Mouse (Mus musculus): ENCODE measurements around the gene Syngr2.
"Not testable (repeated sequence)": the region's sequence is repeated elsewhere in the genome, so short reads cannot be mapped to it uniquely, and the experiment has no call there.

The Syngr2 gene

DNA sequence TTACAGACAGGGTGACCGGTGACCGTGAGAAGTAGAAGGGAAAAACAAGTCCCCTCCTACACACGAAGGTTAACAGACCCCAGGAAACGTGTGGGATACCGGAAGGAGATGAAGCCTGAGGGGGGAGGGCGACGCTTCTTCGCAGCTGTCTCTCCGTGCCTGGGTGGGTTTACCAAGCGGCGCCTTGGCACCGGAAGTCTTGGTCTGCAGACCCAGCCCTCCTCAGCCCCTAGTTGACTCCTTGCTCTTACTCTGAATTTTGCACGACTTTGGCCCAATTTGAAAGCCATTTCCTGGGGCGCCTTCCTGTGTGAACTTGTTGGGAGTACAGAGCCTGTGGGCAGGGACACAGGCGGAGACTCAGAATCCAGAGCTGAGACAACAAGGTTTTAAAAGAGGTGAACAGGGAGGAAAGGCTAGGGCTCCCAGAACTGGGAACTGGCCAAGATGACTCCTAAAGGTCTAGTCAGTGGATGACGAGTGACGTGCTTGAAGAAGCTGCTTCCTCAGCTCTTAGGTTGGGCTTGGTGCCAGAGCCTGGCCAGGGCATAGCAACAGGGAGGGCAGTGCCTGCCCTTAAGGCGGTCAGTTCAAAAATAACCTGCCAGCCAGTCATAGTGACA is 28.2 kb upstream of the Syngr2 start:
- DNase-seq: peak; percentile 92 to 94

DNA sequence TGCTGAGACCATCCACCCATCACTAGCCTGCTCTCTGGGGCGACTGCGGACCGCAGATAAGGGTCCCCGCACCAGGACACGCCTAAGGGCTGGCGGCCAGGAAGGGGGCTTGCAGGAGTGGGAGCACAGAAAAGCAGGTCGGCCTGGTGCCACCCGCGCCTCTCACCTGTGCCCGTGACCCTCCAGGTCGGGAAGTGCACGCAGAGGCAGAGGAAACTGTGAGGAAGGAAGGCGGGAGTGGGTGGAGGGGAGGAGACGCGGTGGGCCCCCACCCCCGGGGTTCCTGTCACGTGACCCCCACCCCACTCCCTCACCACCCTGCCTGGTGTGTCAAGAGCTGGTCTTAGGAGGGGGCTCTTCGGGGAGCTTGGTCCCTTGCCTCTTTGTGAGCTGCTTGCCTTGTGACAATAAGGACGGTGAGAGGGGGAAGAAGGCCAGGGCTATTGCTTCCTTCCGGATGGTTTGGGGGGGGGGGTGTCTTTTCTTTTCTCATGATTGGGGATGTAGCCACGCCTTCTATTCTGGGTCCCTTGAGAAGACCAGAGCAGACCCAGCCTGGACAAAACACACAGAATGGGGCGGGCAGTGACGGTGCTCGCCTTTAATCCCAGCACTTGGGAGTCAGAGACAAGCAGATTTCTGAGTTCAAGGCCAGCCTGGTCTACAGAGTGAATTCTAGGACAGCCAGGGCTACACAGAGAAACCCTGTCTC is 27.3 kb upstream of the Syngr2 start, which contains the start of the genes Tmc8 and Tmc6:
TSS of gene Tmc8 (plus strand) at position 84 of the 712 bp plus-strand sequence.
TSS of gene Tmc6 (minus strand) at position 206 of the 712 bp plus-strand sequence.
- DNase-seq: peak; percentile 61 to 67

DNA sequence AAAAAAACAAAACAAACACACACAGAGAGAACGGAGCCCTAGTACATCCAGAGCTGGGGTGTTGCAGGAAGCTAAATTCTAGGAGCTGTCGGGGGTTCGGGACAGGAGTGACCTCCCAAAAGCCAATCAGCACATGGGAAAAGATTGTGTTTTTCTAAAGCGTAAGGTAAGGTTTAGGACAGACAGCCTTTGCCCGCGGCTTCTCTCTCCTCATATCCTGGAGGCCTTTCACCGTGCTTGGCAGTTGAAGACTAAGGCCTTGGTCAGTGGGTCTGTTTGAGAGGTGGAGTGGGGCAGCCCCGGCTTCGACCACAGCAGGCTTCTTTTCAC is 26.8 kb upstream of the Syngr2 start:
- no peak for DNase-seq

DNA sequence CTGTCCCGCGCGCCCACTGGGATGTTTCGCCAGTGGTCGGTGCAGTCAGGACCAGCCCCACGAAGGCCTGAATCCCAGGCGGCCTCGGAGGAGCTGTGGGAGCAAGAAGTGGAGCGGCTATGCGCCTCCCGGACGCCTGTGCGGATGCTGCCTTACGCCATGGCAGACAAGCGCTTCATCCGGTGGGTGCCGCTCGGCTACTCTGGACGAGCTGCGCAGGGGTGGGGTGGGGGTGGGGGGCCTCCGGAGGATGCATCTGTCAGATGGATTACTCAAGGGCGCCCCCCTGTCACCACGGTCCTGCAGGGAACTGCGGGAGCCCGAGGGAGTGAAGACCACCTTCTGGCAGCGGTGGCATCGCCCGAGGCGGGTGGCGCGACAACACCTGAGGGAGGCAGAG is 26.4 kb upstream of the Syngr2 start:
- peak; percentile 56 to 71 for DNase-seq

DNA sequence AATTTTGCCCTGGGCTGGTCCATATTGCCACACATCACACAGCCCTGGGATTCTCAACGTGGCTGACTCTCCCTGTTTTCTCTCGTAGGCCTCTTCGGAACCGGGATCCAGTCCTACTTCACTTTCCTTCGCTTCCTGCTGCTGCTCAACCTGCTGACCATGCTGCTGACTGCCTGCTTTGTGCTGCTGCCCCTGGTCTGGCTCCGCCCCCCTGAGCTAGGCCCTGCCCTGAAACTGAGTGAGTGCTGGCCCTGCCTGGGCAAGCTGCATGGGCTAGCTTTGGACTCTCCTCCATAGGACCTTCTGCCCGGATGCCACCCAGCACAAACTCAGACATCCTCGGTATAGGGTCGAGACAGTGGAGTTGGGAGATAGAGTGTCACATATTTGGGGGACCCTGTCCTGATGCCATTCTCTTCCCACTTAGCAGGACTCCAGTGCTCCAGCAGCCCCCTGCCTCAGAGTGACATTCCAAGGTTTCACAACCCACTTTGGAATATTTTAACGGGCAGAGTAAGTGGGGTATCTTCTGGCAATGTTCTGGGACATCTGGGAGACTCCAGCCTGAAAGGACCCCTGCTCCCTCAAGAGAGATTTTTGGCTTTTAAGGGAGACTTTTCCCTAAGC is 25.7 kb upstream of the Syngr2 start:
- peak; percentile 58 to 71 for DNase-seq

DNA sequence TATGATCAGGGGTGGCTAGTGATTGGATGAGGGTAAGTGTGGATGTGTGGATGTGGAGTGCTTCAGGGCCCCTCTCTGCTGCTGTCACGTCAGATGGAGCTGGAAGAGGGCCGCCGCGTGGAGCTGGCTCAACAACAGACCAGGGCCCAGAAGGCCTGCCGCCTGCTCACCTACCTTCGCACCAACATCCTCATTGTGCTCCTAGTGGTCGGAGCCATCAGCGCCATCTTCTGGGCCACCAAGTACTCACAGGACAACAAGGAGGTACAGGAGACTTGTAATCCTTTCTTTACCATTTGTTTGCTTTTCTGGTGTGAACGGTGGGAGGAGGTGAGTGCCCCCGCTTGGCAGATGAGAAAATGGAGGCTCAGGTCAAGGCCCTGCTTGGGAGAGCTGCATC is 23.2 kb upstream of the Syngr2 start:
- DNase-seq: peak; percentile 76 to 87

DNA sequence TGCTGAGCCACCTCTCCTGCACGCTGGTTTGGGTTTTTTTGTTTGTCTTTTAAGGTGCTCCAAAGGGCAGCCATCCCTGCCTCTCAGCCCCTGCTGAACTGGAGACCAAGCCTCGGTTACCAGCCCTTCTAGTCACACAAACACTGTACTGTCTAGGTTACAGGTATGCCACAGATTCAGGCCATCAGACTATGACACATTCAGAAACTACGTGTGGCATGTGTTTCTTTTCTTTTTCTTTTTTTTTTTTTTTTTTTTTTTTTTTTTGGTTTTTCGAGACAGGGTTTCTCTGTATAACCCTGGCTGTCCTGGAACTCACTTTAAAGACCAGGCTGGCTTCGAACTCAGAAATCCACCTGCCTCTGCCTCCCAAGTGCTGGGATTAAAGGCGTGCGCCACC is 21.0 kb upstream of the Syngr2 start:
- DNase-seq: not testable (repeated sequence)

DNA sequence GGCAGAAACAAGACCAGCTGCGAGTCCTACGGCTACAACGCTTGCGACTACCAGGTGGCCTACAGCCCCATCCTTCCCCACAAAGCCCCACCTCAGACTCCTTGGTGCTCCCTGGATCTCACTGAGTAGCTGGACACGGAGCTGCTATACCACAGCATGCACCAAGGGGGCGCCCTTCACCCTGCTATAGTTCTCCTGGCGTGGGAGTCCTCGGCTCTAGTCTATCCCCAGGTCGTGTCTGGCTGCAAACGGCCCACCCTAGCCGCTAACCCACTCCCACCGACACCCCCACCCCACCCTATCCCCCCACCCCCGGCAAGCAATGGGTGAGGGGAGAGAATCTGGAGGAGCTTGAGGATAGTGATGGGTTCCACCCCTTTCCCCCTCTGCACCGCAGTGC is 19.2 kb upstream of the Syngr2 start:
- DNase-seq: peak; percentile 67 to 85

DNA sequence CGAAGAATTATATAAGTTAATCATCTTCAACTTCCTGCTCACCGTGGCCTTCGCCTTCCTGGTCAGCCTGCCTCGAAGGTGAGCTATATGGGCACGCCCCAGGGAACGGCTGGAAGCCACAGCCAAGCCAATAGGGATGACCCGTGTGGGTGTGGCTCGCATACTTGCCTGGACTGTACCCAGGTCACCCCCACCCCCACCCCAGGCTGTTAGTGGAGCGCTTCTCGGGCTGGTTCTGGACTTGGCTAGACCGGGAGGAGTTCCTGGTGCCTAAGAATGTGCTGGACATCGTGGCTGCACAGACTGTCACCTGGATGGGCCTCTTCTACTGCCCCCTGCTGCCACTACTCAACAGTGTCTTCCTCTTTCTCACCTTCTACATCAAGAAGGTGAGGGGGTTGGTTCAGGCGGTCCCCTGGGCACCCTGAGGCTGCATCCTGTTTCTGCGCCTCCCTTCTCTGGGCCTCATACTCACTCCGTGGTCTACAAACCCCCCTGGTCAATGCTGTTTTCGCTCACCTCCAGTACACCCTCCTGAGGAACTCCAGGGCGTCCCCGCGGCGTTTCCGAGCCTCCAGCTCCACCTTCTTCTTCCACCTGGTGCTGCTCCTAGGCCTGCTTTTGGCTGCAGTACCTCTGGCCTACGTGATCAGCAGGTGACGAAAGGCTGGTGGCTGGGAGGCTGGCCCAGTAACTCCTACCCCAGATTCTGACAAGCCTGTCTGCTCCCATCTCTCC is 18.6 kb upstream of the Syngr2 start:
- DNase-seq: peak; percentile 59 to 63

DNA sequence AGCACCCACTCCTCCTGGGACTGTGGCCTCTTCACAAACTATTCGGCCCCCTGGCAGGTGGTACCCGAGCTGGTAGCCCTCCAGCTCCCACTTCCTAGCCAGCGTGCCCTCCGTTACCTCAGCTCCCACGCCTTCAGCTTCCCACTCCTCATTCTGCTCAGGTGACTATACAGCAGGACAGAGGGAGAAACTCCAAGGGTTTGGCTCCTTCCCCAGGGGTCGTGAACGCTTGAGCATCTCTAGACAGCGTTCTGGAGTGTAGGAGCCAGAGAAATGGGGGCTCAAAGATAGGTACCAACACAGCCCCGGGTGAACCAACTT is 18.1 kb upstream of the Syngr2 start:
- no peak for DNase-seq

DNA sequence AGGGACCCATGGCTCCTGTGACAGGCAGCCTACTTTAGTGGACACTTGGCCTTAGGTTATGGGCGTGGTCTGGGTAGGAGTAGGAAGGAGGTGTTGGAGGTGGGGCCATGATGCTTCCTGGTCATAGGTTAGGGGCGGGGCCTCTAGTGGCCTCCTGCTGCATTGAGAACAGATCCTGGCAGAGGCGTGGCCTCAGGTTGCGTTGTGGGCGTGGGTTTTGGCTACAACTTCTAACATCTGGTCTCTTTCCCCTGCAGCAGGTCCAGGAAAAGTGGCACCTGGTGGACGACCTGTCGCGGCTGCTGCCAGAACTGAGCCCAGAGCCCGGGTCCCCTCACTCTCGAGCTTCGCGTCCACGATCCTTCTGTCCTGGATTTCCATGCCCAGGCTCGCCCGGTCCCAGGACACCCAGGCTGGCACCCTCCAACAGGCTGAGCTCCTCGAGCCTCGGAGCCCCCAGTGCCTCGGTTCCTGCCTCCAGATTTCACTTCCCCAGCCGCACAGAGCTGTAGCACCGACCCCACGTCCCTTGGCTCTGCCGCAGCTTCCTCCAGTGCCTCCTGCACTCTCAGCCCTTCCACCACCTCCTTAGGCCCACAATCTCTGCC is 17.1 kb upstream of the Syngr2 start:
- DNase-seq: peak; percentile 88 to 92

DNA sequence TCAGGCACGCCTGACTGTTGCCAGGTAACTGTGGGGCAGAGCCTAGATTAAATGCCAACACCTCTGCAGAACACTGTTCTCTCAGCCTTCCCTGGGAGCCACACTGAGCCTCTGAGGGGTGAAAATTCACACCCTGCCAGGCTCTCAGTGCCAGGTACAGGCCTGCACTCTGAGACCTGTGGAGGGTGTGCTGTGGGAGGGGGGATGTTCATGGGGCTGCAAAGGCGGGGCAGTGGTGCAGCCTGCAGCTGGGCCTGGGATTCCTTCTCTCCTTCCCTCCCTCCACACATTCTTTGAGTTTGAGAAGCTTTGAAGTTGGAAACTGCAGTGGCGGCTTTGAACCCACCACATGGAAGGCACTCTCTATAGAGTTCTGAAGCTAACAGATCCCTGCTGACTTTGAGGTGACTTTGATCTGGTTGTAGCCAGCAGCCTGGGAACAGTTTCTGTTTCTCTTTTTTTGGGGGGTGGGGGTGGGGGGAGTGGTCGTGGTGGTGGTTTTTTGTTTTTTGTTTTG is 15.4 kb upstream of the Syngr2 start:
- DNase-seq: no peak

DNA sequence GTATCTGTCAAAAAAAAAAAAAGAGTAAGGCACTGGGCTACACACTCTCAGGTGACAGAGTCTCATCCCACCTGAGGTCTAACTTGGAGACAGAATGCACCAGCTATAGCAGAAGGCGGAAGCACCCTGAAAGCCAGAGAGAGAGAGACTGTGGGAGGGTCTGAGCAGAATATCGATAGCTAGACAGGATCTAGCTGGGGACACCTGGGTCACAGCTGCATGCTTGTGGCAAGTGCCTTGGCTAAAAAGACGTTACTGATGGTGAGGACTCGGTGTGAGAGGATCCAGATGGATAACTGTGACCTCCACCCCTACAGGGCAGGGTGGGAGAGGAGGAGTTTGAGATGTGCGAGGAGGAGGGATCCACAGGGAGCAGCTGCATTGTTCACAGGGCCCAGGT is 12.5 kb upstream of the Syngr2 start:
- no peak for DNase-seq

DNA sequence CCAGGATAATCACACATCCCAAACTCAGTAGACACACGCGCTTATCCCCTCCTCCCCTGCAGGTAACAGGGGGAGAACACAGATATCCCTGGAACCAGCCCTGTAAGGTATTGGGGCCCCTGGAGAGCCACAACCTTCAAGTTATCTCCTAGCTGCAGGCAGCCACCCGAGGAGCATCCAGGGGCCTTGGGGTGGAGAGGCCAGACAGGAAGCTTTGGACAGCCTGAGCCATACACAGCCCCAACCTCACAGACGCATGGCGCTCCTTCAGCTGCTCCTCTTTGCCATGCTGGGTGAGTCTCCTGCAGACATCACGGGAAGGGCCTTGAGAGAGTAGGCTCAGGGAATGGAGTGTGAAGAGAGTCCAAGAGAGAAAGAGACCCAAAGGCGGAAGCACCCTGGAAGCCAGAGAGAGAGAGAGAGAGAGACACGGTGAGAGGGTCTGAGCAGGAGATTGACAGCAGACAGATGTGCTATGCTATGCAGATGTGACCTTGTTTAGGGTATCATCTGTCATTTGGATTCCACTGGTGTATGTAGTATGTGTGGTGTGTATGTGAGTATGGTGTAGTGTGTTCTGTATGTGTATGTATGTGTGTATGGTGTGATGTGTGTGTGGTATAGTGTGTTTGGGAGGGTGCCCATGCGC is 11.8 kb upstream of the Syngr2 start, which contains the start of gene 6030468B19Rik:
TSS of gene 6030468B19Rik (plus strand) at position 150 of the 649 bp plus-strand sequence.
- no peak for DNase-seq

DNA sequence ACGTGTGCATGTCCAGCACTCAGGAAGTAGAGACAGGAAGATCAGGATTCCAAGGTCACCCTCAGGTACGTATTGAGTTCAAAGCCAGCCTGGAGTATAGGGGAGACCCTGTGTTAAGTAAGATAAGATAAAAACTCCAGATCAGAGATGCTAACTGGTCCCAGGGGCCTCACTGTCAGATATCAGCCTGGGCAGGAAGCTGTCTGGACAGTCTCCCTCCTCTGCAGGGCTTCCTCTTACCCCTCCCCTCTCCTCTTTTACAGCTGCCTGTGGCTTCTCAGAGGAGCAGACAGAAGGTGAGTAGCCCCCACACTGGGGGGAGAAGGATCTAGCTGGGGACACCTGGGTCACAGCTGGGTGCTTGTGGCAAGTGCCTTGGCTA is 11.3 kb upstream of the Syngr2 start:
- no peak for DNase-seq

DNA sequence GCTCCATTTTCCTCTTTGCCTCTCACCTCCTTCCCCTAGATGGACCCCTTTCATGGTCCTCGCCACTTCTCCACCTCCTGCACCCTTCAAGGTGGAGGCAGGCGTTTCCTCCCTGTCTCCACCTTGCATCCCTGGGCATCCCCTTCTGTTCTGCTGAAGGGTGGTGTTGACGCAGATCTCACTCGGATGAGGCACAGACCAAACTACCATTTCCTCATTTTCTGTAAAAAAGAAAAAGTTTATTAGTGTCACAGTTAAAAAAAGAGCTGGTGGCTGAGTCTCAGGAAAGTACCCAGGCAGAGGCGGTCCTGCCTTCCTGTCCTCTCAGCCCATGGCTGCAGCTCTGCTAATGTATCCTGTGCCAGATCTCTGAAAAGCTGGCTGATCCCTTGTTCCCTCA is 10.3 kb upstream of the Syngr2 start:
- peak in 1 of 2 experiments; percentile 41 for DNase-seq

DNA sequence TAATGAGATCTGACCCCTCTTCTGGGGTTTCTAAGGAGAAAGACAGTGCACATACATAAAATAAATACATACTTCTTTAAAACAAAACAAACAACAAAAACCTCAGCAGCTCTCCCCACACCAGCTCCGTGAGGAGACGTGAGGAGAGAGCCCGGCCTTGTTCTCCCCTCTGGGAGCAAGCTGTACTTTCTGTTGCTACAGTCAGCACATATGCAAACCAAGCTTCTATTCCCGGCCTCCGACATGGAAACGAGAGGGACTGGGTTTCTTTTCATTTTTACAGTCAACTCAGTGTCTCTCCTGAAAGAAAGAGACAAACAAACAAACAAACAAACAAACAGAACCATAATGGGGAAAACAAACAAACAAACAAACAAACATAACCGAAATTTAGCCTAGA is 9.4 kb upstream of the Syngr2 start:
- DNase-seq: no peak

DNA sequence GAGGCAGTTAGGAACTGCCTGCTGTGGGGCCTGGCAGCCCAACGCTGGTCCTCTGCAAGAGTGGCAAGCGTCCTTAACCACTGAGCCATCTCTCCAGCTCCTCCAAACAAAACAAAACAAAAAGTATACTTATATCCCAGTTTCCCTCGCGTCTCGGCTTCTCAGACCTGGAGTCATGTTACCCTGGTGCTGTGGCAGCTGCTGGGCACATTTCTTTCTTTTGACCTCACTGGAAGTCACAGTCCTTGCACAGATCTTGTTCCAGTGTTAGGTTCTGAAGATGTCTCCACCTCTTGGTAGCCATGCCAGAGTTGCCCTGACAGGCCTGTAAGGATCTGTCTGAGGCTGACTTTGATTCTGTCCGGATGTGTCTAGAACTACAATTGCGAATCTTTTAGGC is 7.8 kb upstream of the Syngr2 start:
- no peak for DNase-seq

DNA sequence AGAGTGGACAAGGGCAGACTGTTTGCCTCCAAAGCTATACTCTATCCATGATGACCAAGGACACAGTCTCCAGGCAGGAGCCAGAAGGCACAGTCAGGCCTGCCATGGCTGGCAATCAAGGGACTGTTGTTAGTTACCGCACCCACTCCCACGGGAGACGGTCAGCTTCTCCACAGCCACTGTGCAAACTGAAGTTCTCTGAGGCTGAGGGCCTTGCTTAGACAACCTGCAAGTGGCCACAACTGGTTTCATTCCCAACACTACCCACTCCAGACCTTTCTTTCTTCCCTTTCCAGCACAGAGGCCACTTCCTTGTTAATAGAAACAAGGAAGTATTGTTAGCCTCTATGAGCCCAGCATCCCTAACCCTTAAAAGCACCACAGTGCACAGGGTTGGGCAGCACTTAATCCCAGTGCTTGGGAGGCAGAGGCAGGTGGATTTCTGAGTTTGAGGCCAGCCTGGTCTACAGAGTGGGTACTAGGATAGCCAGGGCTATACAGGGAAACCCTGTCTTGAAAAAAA is 6.2 kb upstream of the Syngr2 start:
- DNase-seq: no peak

DNA sequence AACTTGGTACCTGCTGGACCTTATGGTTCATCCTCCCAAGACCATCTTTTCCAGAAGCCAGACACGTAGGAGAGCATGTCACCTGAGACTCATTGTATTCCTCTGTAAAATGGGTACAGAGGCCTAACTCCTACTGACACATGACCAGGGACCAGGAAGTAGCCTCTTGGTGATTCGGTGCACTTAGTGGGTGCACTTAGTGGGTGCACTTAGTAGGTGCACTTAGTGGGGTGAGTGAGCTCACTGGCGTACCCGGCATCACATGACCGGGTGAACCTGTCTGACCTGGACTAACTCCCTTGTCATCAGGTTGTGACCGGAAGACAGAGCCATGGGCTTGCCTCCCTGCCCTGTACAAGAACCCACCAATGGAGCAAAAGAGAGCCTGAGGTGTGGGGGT is 2.7 kb upstream of the Syngr2 start:
- DNase-seq: no peak

DNA sequence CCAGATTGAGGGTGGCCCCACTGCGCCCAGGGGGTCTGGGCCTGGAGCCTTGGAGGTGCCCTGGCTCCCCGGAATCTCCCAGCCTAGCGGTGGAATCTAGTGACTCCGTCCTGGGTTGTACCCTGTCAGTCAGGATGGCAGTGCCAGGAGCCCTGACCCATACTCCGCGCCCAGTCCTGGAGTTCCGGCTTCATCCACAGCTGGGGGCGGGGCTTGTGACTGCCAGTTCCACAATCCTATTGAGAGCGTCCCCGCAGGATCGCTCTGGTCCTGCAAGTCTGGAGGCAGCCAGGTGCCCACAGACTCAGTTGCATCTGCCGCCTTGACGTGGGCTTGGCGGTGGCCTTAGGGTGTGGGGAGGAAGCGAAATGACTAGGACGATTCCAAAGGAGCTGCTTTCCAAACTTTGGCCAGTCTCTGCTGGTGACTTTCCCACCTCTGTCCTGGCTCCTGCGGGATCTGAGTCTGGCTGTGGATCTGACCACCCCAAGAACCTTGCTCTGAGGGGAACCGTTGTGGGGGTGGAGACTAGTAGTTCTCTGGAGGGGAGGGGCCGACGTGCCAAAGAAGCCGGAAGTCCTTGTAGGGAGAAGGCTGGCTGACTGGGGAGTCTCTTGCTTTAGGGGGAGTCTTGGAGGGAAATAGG is 1.1 kb downstream of the Syngr2 start:
- peak; percentile 96 to 98 for DNase-seq

DNA sequence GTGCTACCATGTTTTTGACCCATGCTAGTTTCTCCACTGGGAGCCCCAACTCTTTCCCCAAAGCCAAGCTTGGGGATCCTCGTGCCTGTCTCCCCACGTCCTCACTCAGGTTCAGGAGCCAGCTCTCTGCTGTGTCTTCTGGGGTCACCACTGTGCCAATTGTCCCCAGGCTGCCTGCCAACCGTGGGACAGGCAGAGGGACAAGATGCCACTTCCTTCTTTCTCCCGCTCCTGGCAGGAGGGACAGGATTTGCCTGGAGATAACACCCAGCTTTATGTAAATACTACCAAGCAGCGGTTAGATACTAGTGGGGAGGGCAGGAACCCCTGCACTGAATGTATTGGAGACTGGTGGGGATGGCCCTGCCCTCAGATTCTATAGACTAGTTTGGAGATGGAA is 4.4 kb downstream of the Syngr2 start:
- DNase-seq: no peak
